Mouse (Mus musculus) embryonic stem cell, embryonic (primary cell): ENCODE measurements at regions not wholly inside any gene's neighbourhood (a gene's known extent, or its start where the extent isn't known, plus 50 kb on each side); places are given as distances from the start of the nearest gene placed in this dataset.

Source experiments
- CTCF ChIA-PET, 4 experiments: fragments of 300-600 bp in 2 of 4; fragments of 350-600 bp in 2 of 4; sonication (Branson Sonifier 250); formaldehyde crosslinking; loops; one replicate each; lab custom pipeline; 2022; ENCODE audit warnings: inconsistent platforms in 2 of 4; lab: Charles Lee
- POLR2A ChIA-PET, 4 experiments: fragments of 300-600 bp in 2 of 4; fragments of 350-600 bp in 2 of 4; sonication (Branson Sonifier 250); formaldehyde crosslinking; loops; one replicate each; lab custom pipeline; 2022; ENCODE audit warnings: antibody characterized with exemption in 4 of 4, inconsistent platforms in 1 of 4; lab: Charles Lee

DNA sequence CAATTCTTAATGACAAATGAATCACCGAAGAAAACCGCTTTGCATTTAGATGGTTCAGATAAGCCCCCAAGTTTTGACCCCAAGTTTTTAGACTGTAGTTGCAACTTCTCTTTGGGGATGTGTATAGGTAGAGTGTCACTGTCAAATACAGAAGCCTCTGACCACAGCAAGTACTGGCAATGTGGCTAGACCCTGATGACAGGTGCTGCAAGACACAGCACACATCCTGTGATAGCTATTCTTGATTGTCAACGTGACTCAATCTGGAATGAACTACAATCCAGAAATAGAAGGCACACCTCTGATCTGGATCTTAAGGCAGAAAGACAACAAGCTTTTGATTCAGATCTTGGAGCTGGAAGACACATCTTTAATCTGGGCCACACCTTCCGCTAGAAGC, 207.3 kb upstream of the Pfn2 start:
- CTCF ChIA-PET = no interaction called here
- POLR2A ChIA-PET = no interaction called here

DNA sequence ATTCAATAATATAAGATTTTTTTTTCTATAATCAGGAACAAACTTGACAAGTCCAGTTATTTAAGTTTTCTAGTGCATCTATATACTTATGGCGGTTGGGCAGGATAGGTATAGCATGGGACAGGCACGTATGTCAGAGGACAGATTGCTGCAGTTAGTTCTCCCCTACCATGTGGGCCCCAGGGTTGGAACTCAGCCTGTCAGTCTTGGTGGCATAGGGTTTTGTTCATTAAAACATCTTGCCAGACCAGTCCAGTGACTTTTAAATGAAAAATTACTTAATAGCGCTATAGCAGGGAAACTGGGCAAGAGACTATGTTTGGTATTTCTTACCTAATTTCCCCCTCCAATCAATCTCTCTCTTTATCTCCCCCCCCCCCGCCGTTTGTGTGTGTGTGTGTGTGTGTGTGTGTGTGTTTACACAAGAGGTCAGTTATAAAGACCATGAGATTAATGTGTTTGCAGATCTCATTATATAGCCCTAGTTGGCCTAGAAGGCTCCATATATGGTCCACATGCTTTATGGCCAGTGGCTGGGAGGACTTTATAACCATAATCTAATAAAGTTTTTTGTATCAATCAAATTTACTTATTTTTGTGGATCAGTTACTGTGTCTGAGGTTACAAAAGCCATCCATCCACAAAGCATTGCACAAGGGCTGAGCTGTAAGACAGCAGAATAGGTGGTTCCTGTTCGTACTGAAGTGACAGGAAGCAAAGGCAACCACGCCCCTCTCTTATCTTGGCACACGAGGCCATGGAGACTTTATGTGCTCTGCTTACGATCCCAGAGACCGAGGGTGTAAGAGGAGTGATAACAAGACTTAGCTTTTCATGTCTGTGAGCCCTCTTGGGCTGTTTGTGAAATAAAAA, 208.5 kb upstream of the Pfn2 start:
- CTCF ChIA-PET = no interaction called here
- POLR2A ChIA-PET = interaction anchor here in 1 of 4 experiments (0.5 to 0.6 kb wide), 2 partner anchors 122 to 153 kb away, joined by 3 read pairs; no protein-coding TSS in a partner anchor

DNA sequence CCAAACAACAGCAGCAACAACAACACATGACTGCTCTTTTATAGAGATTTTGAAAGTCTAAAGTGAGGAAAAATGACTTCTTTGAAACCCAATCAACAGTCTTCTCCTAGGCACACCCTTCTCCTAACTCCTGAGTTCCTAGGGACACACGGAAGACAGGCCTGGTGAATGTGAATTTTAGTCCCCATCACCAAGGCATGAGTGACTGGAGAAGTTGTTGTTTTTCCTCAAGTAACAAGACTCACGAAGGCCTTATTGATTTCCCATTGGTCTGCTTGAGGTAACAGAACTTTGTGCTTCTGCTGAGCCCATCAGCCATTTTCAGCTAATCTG, 209.2 kb upstream of the Pfn2 start:
- CTCF ChIA-PET = no interaction called here
- POLR2A ChIA-PET = interaction anchor here in 1 of 4 experiments (0.6 kb wide), 1 partner anchor 121 kb away, joined by 3 read pairs; no protein-coding TSS in a partner anchor

DNA sequence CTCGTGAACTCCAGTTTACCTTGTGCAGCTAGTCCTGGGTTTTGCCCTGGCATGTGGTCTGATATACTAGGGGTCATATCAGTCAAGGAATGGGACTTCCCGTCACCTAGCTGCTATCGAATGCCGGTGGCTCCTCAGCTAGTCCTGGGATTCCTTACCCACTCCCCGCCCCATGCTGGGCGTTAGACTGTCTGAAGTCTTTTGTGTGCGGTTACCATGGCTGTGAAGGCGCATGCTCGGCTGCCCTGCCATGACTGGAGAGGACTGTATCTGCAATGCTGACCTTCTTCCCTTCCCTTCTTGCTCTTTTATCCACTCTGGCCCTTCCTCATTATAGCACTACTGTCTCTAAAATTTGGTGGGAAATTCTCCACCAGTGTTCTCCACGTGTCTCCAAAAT, 210.3 kb upstream of the Pfn2 start:
- CTCF ChIA-PET = no interaction called here
- POLR2A ChIA-PET = no interaction called here

DNA sequence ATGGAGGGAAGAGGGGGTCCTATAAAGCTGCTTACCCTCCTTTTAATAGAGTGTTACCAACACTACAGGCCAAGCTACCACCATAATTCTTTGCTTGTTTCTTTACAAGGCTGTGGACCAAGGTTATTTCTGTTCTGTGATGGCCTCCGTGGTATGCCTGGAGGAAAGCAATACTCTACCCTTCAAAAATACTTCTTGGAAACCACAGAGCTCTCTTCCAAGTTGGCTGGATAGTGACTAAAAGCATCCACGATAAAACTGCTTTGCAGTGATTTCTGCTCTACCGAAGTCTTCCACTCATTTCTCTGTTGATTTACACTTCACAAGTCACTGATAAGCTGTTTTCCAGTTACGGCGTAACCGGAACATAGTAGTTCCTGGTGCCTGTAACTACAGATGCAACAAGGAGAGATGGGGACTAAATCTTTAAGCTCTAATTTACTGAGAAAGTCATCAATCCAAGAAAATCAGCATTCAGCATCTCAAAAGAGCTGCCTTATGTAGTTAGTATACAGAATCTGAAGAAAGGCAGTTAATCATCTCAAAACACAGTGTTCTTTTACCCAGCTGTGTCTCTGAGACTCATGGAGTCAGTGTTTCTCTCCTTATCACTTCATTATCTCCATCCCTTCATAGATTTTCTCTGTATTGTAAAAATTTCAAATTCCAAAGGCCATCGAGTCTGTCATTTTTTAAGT, 216.1 kb upstream of the Pfn2 start:
- CTCF ChIA-PET = no interaction called here
- POLR2A ChIA-PET = no interaction called here

DNA sequence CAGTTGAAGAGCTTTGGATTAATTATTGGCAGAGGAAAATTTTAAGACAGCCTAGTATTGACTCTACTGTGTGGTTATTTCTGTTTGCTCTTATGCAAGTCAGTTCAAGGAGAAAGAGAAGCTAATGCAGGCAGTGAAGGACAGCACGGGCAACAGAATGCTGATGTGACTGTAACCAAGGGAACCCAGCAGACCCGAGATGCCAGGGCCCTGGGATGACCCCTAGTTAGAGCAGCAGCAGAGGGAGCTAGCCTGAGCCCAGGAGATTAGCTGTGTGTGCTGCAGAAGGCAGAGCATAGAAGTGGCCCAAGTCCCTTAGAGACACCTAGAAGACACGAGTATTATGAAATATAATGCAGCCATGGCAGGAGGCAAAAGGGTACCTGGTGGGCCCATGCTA, 223.7 kb upstream of the Pfn2 start:
- POLR2A ChIA-PET = no interaction called here
- CTCF ChIA-PET = no interaction called here

DNA sequence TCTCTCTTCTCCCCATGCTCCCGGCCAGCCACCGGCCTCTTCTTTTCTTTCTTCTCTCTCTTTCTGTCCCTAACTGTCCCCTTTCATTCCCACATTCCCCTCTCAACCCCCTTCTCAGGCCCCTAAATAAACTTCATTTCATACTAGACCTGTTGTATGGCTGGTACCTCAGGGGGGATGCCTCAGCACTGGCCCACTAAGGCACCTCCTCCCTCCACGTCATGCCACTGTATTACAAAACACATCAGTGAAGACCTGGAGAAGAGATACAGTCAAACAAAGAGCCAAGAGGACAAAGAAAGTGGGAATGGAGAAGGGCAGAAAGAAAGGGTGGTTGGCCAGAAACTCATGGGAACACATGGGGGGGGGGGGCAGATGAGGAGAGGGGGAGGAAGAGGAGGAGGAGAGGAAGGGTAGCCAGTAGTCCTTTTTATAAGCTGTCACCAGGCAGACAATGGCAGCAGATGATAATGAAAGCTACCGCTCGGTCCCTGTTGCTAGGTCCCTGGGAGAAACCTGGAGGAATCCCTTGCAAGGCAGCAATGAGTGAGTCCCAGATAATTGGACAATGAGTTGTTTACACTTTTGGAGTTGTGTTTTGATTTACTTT, 224.5 kb upstream of the Pfn2 start:
- ChIA-PET POLR2A (no interaction called here), CTCF (no interaction called here)

DNA sequence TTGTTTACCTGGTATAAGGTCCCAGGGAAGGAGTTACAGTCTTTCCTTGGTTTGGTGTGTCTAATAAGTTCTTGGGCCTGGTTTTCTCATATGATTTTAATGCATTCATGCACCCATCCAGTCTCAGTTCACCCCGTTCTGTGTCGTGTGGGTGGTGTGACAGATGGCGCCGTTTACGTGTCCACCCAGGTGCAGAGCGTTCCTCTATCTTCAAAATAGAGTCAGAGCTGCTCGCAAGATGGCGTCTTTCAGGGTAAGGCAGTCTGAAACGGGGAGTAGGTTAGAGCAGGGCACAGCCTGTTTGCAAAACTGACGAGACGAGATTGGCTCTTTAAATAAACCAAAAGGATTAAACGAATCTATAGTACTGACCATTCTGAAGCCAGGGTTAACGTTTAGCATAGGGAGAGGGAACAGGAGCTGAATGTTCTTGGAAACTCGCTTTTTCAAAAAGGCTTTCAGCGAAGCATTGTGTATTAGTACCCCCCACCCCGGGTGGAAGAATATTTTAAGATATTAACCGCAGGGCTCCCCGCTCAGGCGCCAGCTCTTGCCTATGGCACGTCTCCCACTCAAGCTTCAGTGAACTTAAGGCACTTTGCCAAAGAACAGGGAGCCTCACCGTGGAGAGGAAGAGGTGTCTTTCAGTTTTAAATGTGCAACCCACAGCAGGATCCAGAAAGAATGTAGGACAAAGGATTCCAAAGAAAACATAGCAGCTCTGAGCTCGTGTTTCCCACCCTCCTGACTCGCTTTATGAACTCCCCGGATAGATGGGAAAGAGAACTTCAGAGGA, 241.7 kb upstream of the Pfn2 start:
- POLR2A ChIA-PET = no interaction called here
- CTCF ChIA-PET = no interaction called here

DNA sequence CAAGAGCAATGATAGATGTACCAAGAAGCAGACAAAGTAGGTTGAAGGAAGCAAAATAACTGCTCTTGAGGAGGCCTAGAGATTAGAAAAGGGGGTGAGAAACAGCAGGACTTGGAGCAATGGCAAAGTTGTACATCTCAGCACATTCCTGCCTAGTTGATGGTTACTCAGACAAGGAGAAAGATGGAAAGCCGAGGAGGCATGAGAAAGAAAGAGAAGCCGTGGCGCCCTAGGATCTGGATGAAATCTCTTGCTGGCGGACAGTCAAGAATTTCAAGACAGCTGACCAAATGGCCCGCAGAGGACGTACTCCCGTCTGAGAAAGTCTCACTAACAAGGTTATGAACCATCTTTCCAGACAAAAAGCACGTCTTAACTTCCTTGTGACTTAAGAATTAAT, 242.5 kb upstream of the Pfn2 start:
- ChIA-PET POLR2A (no interaction called here), CTCF (no interaction called here)

DNA sequence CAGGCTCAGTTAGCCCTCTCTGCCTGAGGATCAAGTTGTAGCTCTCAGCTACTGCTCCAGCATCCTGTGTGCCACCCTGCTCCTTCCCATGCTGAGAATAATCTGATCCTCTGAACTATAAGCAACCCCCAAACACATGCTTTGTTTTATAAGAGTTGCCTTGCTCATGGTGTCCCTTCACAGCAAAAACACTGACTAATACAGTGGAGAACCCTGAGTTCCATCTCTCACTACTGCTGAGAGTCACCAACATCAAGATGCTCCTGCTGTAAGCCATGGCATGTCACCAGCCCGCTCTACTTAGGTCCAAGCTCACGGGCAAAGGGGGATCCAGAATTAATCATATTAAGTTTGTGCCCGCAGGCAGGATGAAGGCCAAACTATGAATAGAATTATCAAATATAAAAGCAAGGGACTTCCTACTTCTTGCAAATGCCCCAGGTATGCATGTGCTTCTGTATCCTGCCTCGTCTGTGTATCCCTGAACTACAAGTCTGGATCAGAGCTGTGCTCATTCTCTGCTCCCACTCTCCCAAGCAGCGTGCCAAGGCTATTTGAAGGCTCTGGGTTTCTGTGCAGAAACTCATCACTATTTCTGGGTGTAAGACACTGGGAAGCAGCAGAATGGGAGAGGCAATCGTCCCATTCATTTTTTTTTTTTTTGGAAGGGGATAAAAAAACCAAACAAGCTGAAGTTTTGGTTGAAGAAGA, 243.7 kb upstream of the Pfn2 start:
- ChIA-PET POLR2A (no interaction called here), CTCF (no interaction called here)

DNA sequence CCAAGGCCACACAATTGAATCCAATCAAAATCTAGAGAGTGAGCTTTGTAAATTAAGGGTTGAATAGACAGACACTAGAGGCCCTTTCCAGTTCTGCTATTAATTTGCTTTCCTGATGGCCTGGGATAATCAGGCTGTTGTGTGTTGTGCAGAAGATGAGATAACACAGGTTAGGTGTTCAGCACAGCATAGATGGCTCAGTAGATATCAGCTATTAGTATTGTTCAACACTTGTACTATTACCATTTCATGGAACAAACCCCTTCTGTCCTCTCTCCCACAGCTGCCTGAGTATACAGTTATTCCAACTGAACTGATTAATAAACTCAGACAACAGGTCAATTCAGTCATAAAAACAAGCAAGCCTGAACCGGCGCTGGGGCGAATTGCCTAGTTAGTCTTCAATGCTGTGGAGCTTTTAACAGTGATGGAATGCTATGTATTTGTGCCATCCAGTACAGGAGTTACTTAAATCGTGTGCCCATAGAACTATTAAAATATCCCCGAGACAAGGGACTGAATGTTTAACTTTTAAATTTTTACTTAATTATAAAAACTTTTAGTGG, 263.1 kb upstream of the Pfn2 start:
- POLR2A ChIA-PET = interaction anchor here in 1 of 4 experiments (0.6 kb wide), 1 partner anchor 133 kb away, joined by 6 read pairs; no protein-coding TSS in a partner anchor
- CTCF ChIA-PET = no interaction called here

DNA sequence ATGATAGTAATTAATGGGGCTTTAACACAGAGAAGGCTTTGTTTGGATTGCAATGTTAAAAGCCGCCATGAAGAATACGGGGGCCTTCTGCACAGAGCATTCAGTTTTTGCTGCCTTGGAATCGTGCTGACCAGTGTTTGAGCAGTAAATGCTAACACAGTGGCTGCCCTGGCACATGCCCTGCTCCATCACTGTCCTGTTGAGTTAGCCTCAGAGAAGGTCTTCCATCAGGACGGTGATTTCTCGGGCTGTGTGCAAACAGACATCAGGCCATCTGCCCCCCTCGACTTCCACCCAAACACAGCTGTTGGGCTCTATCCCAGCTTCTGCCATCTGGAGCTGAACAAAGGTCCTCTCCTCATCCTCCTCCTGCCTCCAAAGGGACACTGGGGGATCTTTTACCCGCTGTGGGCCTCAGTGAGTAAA, 264.6 kb upstream of the Pfn2 start:
- ChIA-PET CTCF (no interaction called here), POLR2A (no interaction called here)

DNA sequence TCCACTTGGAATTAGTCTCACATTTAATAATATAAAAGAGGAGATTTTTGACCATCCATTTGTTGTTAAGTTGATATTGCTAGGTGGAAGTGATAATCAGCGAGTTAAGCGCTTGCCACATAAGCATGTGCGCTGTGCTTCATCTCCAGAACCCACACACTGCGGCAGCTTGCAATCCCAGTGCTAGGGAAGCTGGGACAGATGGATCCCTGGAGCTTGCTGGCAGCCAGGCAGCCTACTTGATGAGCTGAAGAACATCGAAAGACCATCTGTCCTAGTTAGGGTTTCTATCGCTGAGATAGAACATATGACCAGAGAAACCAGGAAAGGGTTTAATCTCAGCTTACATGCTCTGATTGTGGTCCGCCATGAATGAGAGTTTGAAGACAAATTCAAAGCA, 266.1 kb upstream of the Pfn2 start:
- ChIA-PET POLR2A (no interaction called here), CTCF (interaction anchor here in 1 of 4 experiments (0.7 kb wide), 1 partner anchor 9 kb away, joined by 3 read pairs; no protein-coding TSS in a partner anchor)

DNA sequence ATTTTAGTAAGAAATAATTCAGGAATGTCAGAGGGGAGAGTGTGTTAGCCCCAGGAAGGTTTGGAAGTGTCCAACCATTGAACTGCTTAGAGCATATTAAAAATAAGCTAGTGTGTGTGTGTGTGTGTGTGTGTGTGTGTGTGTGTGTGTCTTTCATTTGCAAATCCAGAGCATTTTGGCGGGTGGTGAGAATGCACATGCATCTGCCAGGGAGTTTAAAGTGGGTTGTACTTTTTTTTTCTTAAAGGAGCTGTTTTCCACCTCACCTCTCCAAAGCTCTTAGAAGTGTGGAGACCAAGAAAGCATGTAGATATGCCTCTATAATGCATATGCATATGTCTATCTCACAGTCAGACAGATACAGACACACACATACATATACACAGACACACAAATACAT, 267.6 kb upstream of the Pfn2 start:
- POLR2A ChIA-PET = interaction anchor here in 1 of 4 experiments (0.6 kb wide), 3 partner anchors 41 to 194 kb away, joined by 3 read pairs; no protein-coding TSS in a partner anchor
- CTCF ChIA-PET = no interaction called here

DNA sequence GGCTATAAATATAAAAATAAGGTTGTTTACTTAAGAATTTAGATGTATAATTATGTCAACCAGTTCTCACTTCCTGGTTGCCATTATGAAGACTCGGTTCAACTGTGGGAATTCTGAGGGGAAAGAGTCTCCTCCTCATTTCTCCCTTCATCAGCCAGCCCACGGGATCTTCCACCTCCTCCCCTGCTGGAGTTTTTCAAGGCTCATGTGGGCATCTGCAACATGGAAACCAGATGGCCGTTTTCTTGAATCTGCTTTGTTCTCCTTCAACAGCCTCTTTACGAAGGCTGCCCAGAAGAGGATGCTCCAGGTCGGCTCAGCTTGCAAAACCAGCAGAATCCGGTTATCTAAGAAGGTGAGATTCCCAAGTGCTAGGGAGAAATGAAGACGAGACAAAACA, 269.0 kb upstream of the Pfn2 start:
- ChIA-PET CTCF (no interaction called here), POLR2A (no interaction called here)

DNA sequence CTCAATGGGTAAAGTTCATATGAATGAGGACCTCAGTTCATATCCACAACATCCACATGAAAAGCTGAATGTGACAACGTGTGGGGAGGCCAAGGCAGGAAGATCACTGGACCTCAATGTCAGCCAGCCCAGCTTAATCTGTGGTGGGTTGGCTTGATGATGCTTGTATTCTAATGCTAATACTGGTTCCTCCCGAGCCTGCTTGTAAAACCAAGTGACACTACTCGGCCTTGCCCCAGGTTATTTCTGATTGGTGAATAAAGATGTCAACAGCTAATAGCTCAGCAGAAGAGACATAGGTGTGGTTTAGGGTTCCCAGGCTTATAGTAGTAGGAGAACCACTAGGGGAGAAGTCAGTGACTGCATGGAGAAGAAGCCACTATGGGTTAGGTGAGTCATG, 272.2 kb upstream of the Pfn2 start:
- POLR2A ChIA-PET = no interaction called here
- CTCF ChIA-PET = no interaction called here

DNA sequence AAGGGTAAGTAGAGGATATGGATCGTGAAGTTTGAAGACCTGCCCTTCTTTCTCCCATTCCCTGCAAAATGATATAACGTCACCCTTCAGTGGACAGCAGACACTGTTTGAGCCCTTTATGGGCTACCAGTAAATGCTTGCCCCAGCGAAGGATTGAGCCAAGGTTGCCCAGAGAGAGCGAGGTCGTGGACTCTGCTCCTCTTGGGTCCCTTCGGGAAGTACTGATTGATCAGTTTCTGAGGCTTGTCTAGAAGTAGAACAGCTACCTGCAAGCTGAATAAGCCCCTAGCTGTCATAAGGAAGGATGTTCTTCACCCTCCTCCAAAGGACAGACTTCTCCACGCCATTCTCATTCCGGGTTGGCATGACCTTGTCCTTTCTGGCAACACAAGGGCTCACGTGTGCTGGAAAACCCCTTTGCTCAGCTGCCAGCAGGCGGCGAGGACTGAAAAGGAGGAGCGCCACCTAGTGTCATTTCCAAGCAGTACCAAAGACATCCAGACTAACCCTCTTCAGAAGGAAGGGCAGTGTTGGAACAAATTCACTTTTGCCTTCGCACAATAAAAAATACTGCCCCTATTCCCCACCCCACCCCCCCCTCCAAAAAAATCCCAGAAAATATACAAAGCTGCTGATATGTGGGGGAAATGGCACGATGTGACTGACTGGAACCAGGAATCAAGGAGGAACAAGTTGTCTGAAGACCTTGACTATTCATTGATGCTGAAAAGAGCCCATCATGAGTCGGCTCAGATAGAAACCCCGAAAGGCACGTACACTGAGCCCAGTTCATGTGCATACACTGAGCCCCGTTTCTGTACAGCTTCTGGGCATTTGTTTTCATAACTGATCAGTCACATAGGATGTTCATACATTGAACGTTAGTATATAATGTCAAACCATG, 274.8 kb upstream of the Pfn2 start:
- ChIA-PET CTCF (interaction anchor here (0.5 to 1.2 kb wide), 6 partner anchors 8 to 526 kb away, joined by 3 to 6 read pairs (median 4); no protein-coding TSS in a partner anchor), POLR2A (interaction anchor here in 2 of 4 experiments (0.6 kb wide), 2 partner anchors 154 to 283 kb away, joined by 3 to 5 read pairs; no protein-coding TSS in a partner anchor)
